Mouse (Mus musculus) hindbrain, postnatal 0 days (tissue): ENCODE data around the gene Ctnnd2. TPM values are rescaled to one million over a fixed set of nuclear protein-coding genes. Genes with fewer than 3 reads are reported as not detected.

Source experiments
- ATAC-seq: fragments of 200-750 bp; cut with Nextera tagmentation; 2 replicates; pipeline ENCODE4 v1.8.0; 2017; ENCODE audit warnings: mild to moderate bottlenecking, moderate TSS enrichment, moderate library complexity
- DNase-seq: peaks from one replicate; pipeline ENCODE4 v3.0.0-alpha.2; 2015; ENCODE audit warnings: low spot score
- H3K27ac ChIP-seq: fragments of 300-500 bp; sonication (generic); 2 replicates; pipeline ENCODE4 v1.5.1; 2014; ENCODE audit warnings: mild to moderate bottlenecking
- H3K27me3 ChIP-seq: fragments of 300-500 bp; sonication (generic); 2 replicates; pipeline ENCODE4 v1.6.1; 2014; ENCODE audit warnings: low read length, mixed read lengths; ENCODE audit not compliant: insufficient read depth
- H3K36me3 ChIP-seq: fragments of 300-500 bp; sonication (generic); 2 replicates; pipeline ENCODE4 v1.6.1; 2014; ENCODE audit warnings: low read length, mixed read lengths; ENCODE audit not compliant: insufficient read depth
- H3K4me1 ChIP-seq: fragments of 300-500 bp; sonication (generic); 2 replicates; pipeline ENCODE4 v1.6.1; 2014; ENCODE audit warnings: antibody characterized with exemption, low read length, mixed read lengths; ENCODE audit not compliant: insufficient read depth
- H3K4me2 ChIP-seq: fragments of 300-500 bp; sonication (generic); 2 replicates; pipeline ENCODE4 v1.6.1; 2014; ENCODE audit warnings: low read depth, mild to moderate bottlenecking, low read length, moderate library complexity, mixed read lengths
- H3K4me3 ChIP-seq: fragments of 300-500 bp; sonication (generic); 2 replicates; pipeline ENCODE4 v1.5.1; 2014; ENCODE audit warnings: low read length
- H3K9ac ChIP-seq: fragments of 300-500 bp; sonication (generic); replicated peaks from 2 replicates; pipeline ENCODE4 v1.6.1; 2014; ENCODE audit warnings: mild to moderate bottlenecking, low read length, moderate library complexity, mixed read lengths
- H3K9me3 ChIP-seq: fragments of 300-500 bp; sonication (generic); 2 replicates; pipeline ENCODE4 v1.6.1; 2016; ENCODE audit warnings: low read length, mixed read lengths
- CTCF ChIP-seq: IDR thresholded peaks from 2 replicates; pipeline ENCODE4 v1.5.1; 2016; ENCODE audit warnings: antibody characterized with exemption, control low read depth, low read depth
- WGBS: fragments of 180-500 bp; shearing (Covaris S2); extraction: QIAGEN DNeasy Blood & Tissue Kit; methylation state at CpG from one replicate; pipeline ENCODE4 v1.1.7; 2014; 5-methylcytosine and 5-hydroxymethylcytosine counted together
- polyA plus RNA-seq: library from polyadenylated mRNA; unstranded; fragments of >200 nt; fragmentation: Nextera tagmentation; extraction: Ambion mirVana; gene quantifications from 2 replicates; pipeline ENCODE4 v1.2.1, GENCODE M21; 2015
- total RNA-seq: library from RNA; depleted of rRNA; stranded (reverse); fragments of >200 nt; gene quantifications from 2 replicates; pipeline ENCODE4 v1.2.3, GENCODE M21; 2014

Ctnnd2 gene
- total and polyA plus RNA-seq, 2 experiments from 2014 or later, result 67.2 to 157 TPM

- no peak for TF ChIP-seq CTCF
- 14% methylated on average over 11 of the region's 11 CpGs for WGBS
- DNase-seq (peak; percentile 30), ATAC-seq (no peak)
- Histone ChIP-seq H3K36me3 (no peaks in the 10 kb centered on the region), H3K27me3 (no peaks in the 10 kb centered on the region), H3K9me3 (no peaks in the 10 kb centered on the region), H3K9ac (peak overlapping the region; percentile 74), H3K4me2 (peak overlapping the region; percentile 71), H3K27ac (peak overlapping the region; percentile 98), H3K4me3 (peak overlapping the region; percentile 76), H3K4me1 (no peaks in the 10 kb centered on the region)
Measured at GRCm38 (mm10) chr15:30171493-30172195, 749 bp upstream of the Ctnnd2 start.

GRCm38 (mm10) chr15:30173370-30173941, 1.1 kb downstream of the Ctnnd2 start:
- ATAC-seq (peak; percentile 73), DNase-seq (peak; percentile 73)
- H3K27me3 ChIP-seq, result no peaks in the 10 kb centered on the region
- peak overlapping the region; percentile 74 for H3K9ac ChIP-seq
- H3K4me2 ChIP-seq, result peak overlapping the region; percentile 71
- no peaks in the 10 kb centered on the region for H3K36me3 ChIP-seq
- no peak for TF ChIP-seq CTCF
- H3K4me3 ChIP-seq, result peak overlapping the region; percentile 76
- H3K9me3 ChIP-seq, result no peaks in the 10 kb centered on the region
- H3K4me1 ChIP-seq, result no peaks in the 10 kb centered on the region
- peak overlapping the region; percentile 98 for H3K27ac ChIP-seq
- under 1% methylated on average over 29 of the region's 29 CpGs for WGBS

- no peaks in the 10 kb centered on the region for H3K36me3 ChIP-seq
- H3K9ac ChIP-seq, result peak overlapping the region; percentile 74
- DNase-seq, result peak; percentile 25
- WGBS, result 10% methylated on average over 7 of the region's 7 CpGs
- ATAC-seq, result no peak
- peak overlapping the region; percentile 98 for H3K27ac ChIP-seq
- H3K27me3 ChIP-seq, result no peaks in the 10 kb centered on the region
- TF ChIP-seq CTCF, result no peak
- H3K9me3 ChIP-seq, result no peaks in the 10 kb centered on the region
- H3K4me3 ChIP-seq, result peak overlapping the region; percentile 76
- no peaks in the 10 kb centered on the region for H3K4me1 ChIP-seq
- H3K4me2 ChIP-seq, result peak overlapping the region; percentile 71
Measured at GRCm38 (mm10) chr15:30174321-30174720, 1.9 kb downstream of the Ctnnd2 start.

DNA sequence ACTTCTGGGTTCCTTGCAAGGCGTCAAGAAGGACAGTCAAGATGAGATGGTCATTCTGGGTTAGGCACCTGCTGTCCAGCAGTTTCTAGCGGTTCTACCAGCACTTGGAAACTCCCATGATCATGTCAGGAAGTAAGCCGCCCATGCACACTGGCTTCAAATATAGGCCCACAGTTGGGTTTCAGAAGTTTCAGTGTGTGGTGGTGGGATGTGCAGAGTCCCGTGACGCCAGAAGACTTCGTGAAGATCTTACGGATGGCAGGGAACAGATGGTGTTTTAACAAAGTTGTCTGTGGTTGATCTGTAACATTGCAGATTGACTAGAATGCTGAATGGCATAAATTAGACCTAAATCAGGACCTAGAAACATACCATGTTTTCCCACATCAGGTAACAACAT, 11.6 kb downstream of the Ctnnd2 start:
- no peak overlapping the region for H3K4me3 ChIP-seq
- no peak overlapping the region for H3K27ac ChIP-seq
- no peak for TF ChIP-seq CTCF
- H3K9ac ChIP-seq, result no peak overlapping the region
- WGBS, result 86% methylated on average over 7 of the region's 7 CpGs
- no peak for ATAC-seq
- no peak for DNase-seq
- H3K4me2 ChIP-seq, result no peak overlapping the region
- no peaks in the 10 kb centered on the region for H3K9me3 ChIP-seq
- H3K4me1 ChIP-seq, result no peaks in the 10 kb centered on the region
- no peaks in the 10 kb centered on the region for H3K36me3 ChIP-seq
- no peaks in the 10 kb centered on the region for H3K27me3 ChIP-seq

- Histone ChIP-seq H3K9me3 (no peaks in the 10 kb centered on the region), H3K4me3 (no peak overlapping the region), H3K27ac (no peak overlapping the region), H3K27me3 (no peaks in the 10 kb centered on the region), H3K9ac (no peak overlapping the region), H3K4me2 (no peak overlapping the region), H3K4me1 (peaks cover 6% of the 10 kb centered on the region; the same call in 1 of the 2 replicates), H3K36me3 (no peaks in the 10 kb centered on the region)
- DNase-seq, result no peak
- no peak for TF ChIP-seq CTCF
- ATAC-seq, result no peak
Measured at GRCm38 (mm10) chr15:30190872-30191271, 18.5 kb downstream of the Ctnnd2 start.

GRCm38 (mm10) chr15:30191931-30192668, 19.7 kb downstream of the Ctnnd2 start:
- no peak overlapping the region for H3K4me3 ChIP-seq
- peaks cover 6% of the 10 kb centered on the region; the same call in 1 of the 2 replicates for H3K4me1 ChIP-seq
- H3K27ac ChIP-seq, result peak overlapping the region; percentile 51
- no peaks in the 10 kb centered on the region for H3K9me3 ChIP-seq
- 29% methylated on average over 5 of the region's 5 CpGs for WGBS
- TF ChIP-seq CTCF, result no peak
- H3K9ac ChIP-seq, result no peak overlapping the region
- H3K4me2 ChIP-seq, result no peak overlapping the region
- H3K36me3 ChIP-seq, result no peaks in the 10 kb centered on the region
- H3K27me3 ChIP-seq, result no peaks in the 10 kb centered on the region
- DNase-seq (peak; percentile 81), ATAC-seq (peak; percentile 96)
